Mouse (Mus musculus) spleen, adult 2 months (tissue): ENCODE measurements around the gene Trim2. TPM values are rescaled to one million over a fixed set of nuclear protein-coding genes. Genes with fewer than 3 reads are reported as not detected.

Experiments
- DNase-seq, 2 experiments: peaks; one replicate each; pipeline versions ENCODE4 v3.0.0 to v3.0.0-alpha.2; 2012 to 2021; ENCODE audit warnings: low spot score in 2 of 2, low read depth in 1 of 2
- H3K27ac ChIP-seq: fragments of 200-500 bp; 2 replicates; pipeline ENCODE4 v1.5.1; 2012; ENCODE audit warnings: low read length, inconsistent platforms; ENCODE audit not compliant: insufficient read depth
- H3K27me3 ChIP-seq: fragments of 200-500 bp; 2 replicates; pipeline ENCODE4 v1.6.1; 2012; ENCODE audit warnings: mild to moderate bottlenecking, moderate library complexity, low read length, inconsistent platforms; ENCODE audit not compliant: control insufficient read depth, insufficient read depth
- H3K36me3 ChIP-seq: fragments of 200-500 bp; 2 replicates; pipeline ENCODE4 v1.6.1; 2012; ENCODE audit warnings: mild to moderate bottlenecking, low read length, inconsistent platforms; ENCODE audit not compliant: control insufficient read depth, insufficient read depth
- H3K4me1 ChIP-seq: fragments of 200-500 bp; 2 replicates; pipeline ENCODE4 v1.6.1; 2011; ENCODE audit warnings: inconsistent platforms; ENCODE audit not compliant: control insufficient read depth, insufficient read depth, insufficient read length
- H3K4me3 ChIP-seq: fragments of 200-500 bp; 2 replicates; pipeline ENCODE4 v1.5.1; 2011; ENCODE audit warnings: mild to moderate bottlenecking, inconsistent platforms; ENCODE audit not compliant: insufficient read depth, insufficient read length; ENCODE audit errors: extremely low read depth
- CTCF ChIP-seq: fragments of 200-500 bp; IDR thresholded peaks from 2 replicates; pipeline ENCODE4 v1.5.1; 2011; ENCODE audit warnings: mild to moderate bottlenecking, inconsistent platforms; ENCODE audit not compliant: insufficient read depth, insufficient read length, insufficient replicate concordance; ENCODE audit errors: extremely low read depth
- POLR2A ChIP-seq: fragments of 200-500 bp; IDR thresholded peaks from 2 replicates; pipeline ENCODE4 v1.6.1; 2011; ENCODE audit warnings: low read depth, low read length, inconsistent platforms
- WGBS: fragments of 180-500 bp; shearing (Covaris S2); methylation state at CpG from one replicate; pipeline ENCODE4 v1.1.7; 2018; 5-methylcytosine and 5-hydroxymethylcytosine counted together
- polyA plus RNA-seq: library from polyadenylated mRNA; depleted of rRNA; stranded (reverse); fragments of >200 nt; gene quantifications from 2 replicates; pipeline ENCODE4 v1.2.3, GENCODE M21; 2012

The Trim2 gene
- polyA plus RNA-seq, 1 experiment: 5.7 TPM

DNA sequence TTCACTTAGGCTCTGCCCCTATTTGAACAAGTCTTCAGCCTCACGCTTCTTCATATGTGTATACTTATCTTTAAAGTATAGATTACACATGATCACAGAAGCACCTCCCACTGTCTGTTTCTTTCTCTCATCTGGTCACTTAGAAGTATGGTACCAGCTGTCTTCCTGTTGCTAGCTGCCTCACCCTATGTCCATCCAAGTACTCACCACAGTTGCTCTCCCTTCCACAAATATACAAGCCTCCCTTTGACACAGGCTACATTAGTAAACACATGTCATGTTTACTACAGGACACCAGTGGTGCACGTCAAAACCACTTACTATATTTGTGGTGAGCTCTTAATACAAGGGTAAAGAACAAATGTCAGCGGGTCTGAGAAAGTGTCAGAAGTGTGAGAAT is 175.3 kb downstream of the Trim2 start:
- WGBS: 84% methylated on average over 3 of the region's 3 CpGs
- Histone ChIP-seq H3K4me3 (no peak overlapping the region), H3K36me3 (no peaks in the 10 kb centered on the region), H3K27me3 (no peaks in the 10 kb centered on the region), H3K27ac (no peak overlapping the region), H3K4me1 (peaks cover 3% of the 10 kb centered on the region; the same call in 1 of the 2 replicates)
- TF ChIP-seq POLR2A: no peak
- no peak for TF ChIP-seq CTCF
- DNase-seq: no peak

DNA sequence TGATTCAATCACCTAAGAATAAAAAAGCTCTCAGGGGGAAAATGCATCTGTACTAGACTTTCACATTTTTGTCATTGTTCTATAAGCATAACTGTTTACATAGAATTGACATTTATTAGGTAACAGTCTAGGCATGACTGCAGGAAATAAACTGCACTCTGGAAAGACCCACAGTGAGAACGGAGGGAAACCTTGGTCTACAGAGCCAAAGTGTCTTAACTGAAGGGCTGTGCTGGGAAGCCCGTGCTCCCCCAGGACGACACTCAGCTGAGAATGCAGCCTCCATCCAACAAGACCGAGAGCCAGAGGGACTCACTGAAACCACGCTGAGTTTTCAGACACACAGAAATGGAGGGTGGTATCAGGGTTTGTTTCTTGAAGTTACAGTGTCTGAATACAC is 175.9 kb downstream of the Trim2 start:
- DNase-seq: no peak
- Histone ChIP-seq H3K27me3 (no peaks in the 10 kb centered on the region), H3K36me3 (no peaks in the 10 kb centered on the region), H3K4me3 (no peak overlapping the region), H3K4me1 (peaks cover 6% of the 10 kb centered on the region; the same call in 1 of the 2 replicates), H3K27ac (no peak overlapping the region)
- WGBS: 90% methylated on average over 5 of the region's 5 CpGs
- TF ChIP-seq CTCF (no peak), POLR2A (no peak)

DNA sequence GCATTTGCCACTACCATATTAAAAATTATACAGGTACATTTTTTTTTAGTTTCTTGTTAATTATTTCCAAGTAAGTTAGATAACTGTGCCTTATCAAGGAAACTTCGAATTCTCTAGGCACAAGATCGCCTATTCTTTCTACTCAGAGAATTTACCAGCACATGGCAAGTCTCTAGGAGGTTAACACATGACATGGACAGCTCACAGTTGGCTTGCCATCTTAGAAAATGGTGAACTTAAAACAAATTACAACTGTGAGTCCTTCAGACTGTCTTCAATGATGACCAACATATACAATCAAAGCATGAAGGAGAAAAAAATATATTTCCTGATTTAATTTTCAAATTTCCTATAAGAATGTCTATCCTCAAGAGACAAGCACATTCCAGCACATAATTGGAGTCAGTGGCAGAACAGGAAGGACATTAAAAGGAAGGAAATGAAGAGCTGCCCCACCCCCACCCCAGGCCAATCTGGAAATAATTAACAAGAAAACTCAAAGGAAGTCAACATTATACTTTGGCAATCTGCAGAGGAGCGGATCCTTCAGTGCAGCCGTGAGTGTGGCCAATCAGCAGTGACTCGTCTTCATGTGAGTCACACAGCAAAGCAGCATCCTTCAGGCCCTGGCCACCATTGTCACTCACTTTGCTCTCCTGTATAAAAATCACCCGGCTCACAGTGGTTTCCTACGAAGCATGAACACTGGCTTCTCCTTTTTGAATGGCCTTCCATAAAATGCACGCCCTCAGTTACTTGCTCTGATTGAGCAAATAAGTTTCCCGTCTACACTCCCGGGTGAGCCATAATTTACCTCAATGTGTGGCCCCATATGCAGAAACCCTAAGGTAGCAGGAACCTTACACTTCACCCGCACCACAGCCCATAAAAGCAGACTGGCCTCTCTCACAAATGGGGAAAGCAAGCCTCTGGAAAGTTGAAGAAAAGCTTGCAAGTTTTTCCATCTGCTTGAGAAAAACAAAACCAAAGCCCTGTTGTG is 177.5 kb downstream of the Trim2 start:
- H3K36me3 ChIP-seq: no peaks in the 10 kb centered on the region
- H3K27me3 ChIP-seq: no peaks in the 10 kb centered on the region
- no peak for DNase-seq
- TF ChIP-seq CTCF (no peak), POLR2A (no peak)
- WGBS: 73% methylated on average over 11 of the region's 11 CpGs
- peaks cover 8% of the 10 kb centered on the region; the same call in 1 of the 2 replicates for H3K4me1 ChIP-seq
- H3K4me3 ChIP-seq: no peak overlapping the region
- H3K27ac ChIP-seq: no peak overlapping the region

GRCm38 (mm10) chr3:84127431-84127830 is 179.2 kb downstream of the Trim2 start:
- Histone ChIP-seq H3K4me1 (peaks cover 8% of the 10 kb centered on the region; the same call in 1 of the 2 replicates), H3K4me3 (no peak overlapping the region), H3K36me3 (no peaks in the 10 kb centered on the region), H3K27me3 (no peaks in the 10 kb centered on the region), H3K27ac (no peak overlapping the region)
- no peak for TF ChIP-seq CTCF
- no peak for TF ChIP-seq POLR2A
- DNase-seq: no peak
- WGBS: 83% methylated on average over 2 of the region's 2 CpGs

- Histone ChIP-seq H3K4me1 (peaks cover 8% of the 10 kb centered on the region; the same call in 1 of the 2 replicates), H3K27me3 (no peaks in the 10 kb centered on the region), H3K4me3 (no peak overlapping the region), H3K27ac (no peak overlapping the region), H3K36me3 (no peaks in the 10 kb centered on the region)
- 55% methylated on average over 3 of the region's 3 CpGs for WGBS
- peak; percentile 15 to 16 for DNase-seq
- TF ChIP-seq CTCF (no peak), POLR2A (no peak)
Observed at GRCm38 (mm10) chr3:84126721-84127120, 180.0 kb downstream of the Trim2 start.

- 29% methylated on average over 6 of the region's 6 CpGs for WGBS
- no peak overlapping the region for H3K4me3 ChIP-seq
- TF ChIP-seq CTCF: no peak
- no peak for TF ChIP-seq POLR2A
Observed at GRCm38 (mm10) chr3:84125704-84126289, 180.9 kb downstream of the Trim2 start.

More at GRCm38 (mm10) chr3:84125704-84126289, 180.9 kb downstream of the Trim2 start:
- H3K27me3 ChIP-seq: no peaks in the 10 kb centered on the region
- DNase-seq: peak in 1 of 2 experiments; percentile 9
- H3K27ac ChIP-seq: no peak overlapping the region
- H3K36me3 ChIP-seq: no peaks in the 10 kb centered on the region
- H3K4me1 ChIP-seq: peaks cover 8% of the 10 kb centered on the region; the same call in 1 of the 2 replicates
